Mouse (Mus musculus) neutrophil, adult 5-6 weeks (primary cell): ENCODE data around the gene Cnih1. TPM values are rescaled to one million over a fixed set of nuclear protein-coding genes. Genes with fewer than 3 reads are reported as not detected.
"Not testable (repeated sequence)": the region's sequence is repeated elsewhere in the genome, so short reads cannot be mapped to it uniquely, and the experiment has no call there.

ENCODE experiments used
- ATAC-seq: fragments of 151-379, 151-347 bp; 2 replicates; pipeline ENCODE4 v1.8.0; 2017; ENCODE audit warnings: mild to moderate bottlenecking, moderate TSS enrichment; ENCODE audit not compliant: insufficient number of reproducible peaks, poor library complexity, low FRiP score, severe bottlenecking; ENCODE audit errors: extremely low read depth
- total RNA-seq: library from RNA; stranded (forward); fragments of 200-1000 nt; gene quantifications from 2 replicates; pipeline ENCODE4 v1.2.3, GENCODE M21; 2017

The Cnih1 gene
- total RNA-seq, 1 experiment from 2014 or later, result 18.7 TPM

DNA sequence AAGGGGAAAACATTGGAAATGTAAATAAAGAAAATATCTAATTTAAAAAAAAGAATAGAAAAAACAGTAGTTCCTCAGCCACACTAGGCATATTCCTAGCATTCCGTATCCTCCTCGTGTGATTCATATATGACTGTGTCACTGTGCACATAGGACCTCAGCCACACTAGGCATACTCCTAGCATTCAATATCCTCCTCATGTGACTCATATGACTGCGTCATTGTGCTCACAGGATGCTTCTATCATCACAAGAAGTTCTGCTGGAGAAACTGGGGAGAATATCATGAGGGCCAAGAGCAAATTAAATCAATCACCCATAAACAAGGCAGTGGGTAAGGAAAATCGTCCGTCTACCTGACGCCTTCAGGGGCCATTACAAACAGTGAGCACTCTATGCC, 2.5 kb upstream of the Cnih1 start:
- no peak for ATAC-seq

- peak; percentile 37; the same call in 1 of the 2 replicates for ATAC-seq
Measured at GRCm38 (mm10) chr14:46790303-46790702, 2.1 kb upstream of the Cnih1 start.

- ATAC-seq, result no peak
Measured at GRCm38 (mm10) chr14:46788505-46788901, 292 bp upstream of the Cnih1 start.

- no peak for ATAC-seq
Measured at GRCm38 (mm10) chr14:46787454-46787786, 791 bp downstream of the Cnih1 start.

GRCm38 (mm10) chr14:46785247-46785646, 3.0 kb downstream of the Cnih1 start:
- no peak for ATAC-seq

GRCm38 (mm10) chr14:46783327-46783926, 4.8 kb downstream of the Cnih1 start:
- ATAC-seq, result no peak

- no peak for ATAC-seq
Measured at GRCm38 (mm10) chr14:46782187-46782828, 5.9 kb downstream of the Cnih1 start.

- no peak for ATAC-seq
Measured at GRCm38 (mm10) chr14:46781086-46781485, 7.1 kb downstream of the Cnih1 start.

- no peak for ATAC-seq
Measured at GRCm38 (mm10) chr14:46779217-46779616, 9.0 kb downstream of the Cnih1 start.

DNA sequence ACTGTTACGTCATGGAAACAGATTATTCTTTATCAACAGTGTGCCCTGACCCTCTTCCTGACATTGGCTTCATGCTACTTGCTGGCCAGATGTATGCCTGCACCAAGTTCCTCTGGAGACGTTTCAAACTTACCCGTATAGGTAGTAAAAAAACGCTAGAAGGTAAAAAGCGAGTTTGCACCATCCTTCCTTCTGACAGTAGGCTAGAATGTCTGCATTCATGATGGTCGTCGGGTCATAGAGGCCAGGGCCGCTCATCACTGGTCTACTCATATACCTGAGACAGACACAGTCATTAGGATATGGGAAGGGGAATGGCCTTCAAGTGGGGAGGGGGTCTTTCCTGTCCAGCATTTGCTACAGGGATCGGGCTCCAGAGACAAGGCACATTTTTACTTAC, 9.5 kb downstream of the Cnih1 start:
- no peak for ATAC-seq

DNA sequence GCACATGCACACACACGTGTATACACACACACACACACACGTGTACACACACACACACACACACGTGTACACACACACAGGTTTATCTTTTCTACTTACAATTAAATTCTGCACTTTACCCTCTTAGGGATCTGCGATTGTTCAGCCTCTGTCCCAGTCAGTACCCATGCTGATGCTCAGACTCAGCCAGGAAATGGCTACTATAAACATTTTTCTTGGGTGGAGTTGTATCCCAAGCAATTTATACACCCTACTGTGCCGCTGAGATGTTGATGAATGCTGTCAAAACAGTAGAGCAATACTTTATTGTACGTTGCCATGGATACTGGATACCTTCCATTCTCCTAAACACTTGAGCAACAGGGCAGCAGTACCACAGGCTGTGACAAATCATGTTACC, 18.2 kb downstream of the Cnih1 start:
- ATAC-seq, result no peak

DNA sequence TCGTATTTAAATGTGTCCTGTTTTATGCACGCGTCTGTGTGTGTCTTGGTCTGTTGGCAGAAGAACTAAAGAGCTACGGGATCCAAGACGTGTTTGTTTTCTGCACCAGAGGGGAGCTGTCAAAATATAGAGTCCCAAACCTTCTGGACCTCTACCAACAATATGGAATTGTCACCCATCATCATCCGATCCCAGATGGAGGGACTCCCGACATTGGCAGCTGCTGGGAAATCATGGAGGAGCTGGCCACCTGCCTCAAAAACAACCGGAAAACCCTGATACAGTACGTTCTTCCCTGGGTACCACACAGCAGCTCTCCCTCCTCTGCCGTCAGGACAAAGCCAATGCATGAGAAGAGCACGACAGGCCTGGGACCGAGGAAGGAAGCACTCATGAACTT, 21.1 kb downstream of the Cnih1 start:
- no peak for ATAC-seq

- no peak for ATAC-seq
Measured at GRCm38 (mm10) chr14:46761186-46761585, 27.0 kb downstream of the Cnih1 start.

GRCm38 (mm10) chr14:46760355-46761029, 27.7 kb downstream of the Cnih1 start, which contains the start of gene Cdkn3:
TSS of gene Cdkn3 (plus strand) at chr14:46760541.
- peak; percentile 99 for ATAC-seq

- ATAC-seq, result no peak
Measured at GRCm38 (mm10) chr14:46759970-46760354, 28.2 kb downstream of the Cnih1 start.

DNA sequence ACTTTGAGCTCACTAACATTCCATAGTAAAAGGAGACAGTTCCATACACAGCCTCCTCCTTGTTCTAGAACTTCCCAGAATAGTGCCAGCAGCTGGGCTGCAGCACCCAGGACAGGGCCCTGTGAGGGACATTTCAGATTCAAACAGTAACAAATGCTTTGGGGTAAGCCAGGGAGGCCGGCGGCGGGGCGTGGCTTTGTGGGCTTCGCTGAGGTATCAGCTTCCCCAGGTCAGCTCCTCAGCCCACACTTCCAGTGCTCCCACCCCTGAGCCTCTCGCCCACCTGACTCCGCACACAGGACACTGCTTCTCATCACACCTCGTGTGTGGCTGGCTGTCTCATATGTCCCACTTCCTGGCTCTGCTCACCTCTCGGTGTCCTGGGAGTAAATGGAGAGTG, 30.5 kb downstream of the Cnih1 start:
- ATAC-seq, result no peak

DNA sequence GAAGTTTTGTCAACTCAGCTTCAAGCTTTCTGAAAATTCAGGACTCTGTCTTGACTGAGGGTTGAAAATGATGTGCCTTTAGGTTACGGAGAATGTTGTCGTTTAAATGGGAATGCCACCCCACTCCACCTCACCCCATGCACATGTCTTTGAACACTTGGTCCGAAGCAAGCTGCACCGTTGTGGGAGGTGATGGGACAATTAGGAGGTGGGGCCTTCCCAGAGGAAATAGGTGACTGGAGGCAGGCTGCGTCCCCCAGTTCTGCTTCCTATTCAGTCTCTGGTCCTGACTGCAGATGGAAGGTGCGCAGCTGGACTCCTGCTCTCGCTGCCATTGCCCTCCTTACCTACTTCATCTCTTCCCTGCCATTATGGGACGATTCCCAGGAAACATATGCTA, 32.4 kb downstream of the Cnih1 start:
- no peak for ATAC-seq

GRCm38 (mm10) chr14:46754371-46754770, 33.8 kb downstream of the Cnih1 start:
- not testable (repeated sequence) for ATAC-seq

GRCm38 (mm10) chr14:46745413-46745812, 42.8 kb downstream of the Cnih1 start:
- no peak for ATAC-seq

- no peak for ATAC-seq
Measured at GRCm38 (mm10) chr14:46742674-46743073, 45.5 kb downstream of the Cnih1 start.
